9 mouse cellular contexts compared by ENCODE assay signal in the genomic region with DNA sequence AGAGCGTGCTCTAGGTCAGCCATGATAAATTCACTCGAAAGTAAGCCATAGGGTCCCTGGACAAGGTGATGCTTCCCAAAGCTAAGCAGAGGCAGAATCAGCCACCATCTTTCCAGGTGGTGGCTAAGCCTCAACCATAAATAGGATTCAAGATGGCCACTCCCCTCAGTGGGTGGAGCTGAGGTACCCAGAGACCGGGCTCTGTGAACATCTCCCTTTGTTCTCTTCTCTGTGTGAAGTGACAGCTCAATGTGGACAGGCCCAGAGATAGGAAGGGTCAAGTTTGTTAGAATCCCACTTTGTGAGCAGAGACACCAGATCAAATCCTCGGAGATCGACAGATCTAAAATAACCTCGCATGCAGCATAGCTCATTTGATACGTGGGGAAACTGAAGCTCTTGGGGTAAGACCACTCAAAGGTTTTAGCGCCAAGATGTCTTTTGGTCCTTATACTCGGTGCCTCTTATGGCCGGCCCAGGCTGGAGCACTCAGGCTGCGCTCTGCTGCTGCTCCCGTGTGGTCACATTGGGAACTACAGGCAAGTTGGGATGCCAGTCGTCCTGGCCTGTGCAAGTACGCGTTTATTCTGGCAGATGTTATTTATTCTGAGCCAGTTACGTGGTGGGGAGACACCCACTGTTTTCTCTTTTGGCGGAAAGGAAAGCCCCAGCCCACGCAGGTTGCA. TPM values are rescaled to one million over a fixed set of nuclear protein-coding genes. Genes with fewer than 3 reads are reported as not detected.
DNase-seq lines count a peak whose midpoint lies in the region; ATAC-seq and TF ChIP-seq lines count a peak whose summit lies in the region.
"Had no signal": no experiment of that assay in that cellular context is flagged by ENCODE, and none has a peak within 500 bp of the region (broad histone marks: within the 10 kb centered on the region; RNA-seq: fewer than 3 reads in every experiment).

No protein-coding gene starts in this region.

- peak; percentile 95 for ATAC-seq in forebrain, postnatal 0 days
- peak; percentile 81 for ATAC-seq in lung, embryonic 16.5 days (ENCODE audit: low read depth)

- no peak overlapping the region for H3K9ac ChIP-seq in ES-E14 (ENCODE audit: insufficient read depth, low read depth, low read length, poor library complexity, severe bottlenecking)
- no peak overlapping the region for H3K9ac ChIP-seq in forebrain, postnatal 0 days
- H3K9ac ChIP-seq in lung, embryonic 16.5 days (ENCODE audit: low read length), result no peak overlapping the region
- H3K9ac ChIP-seq: liver, embryonic 15.5 days had no signal

- H3K27ac ChIP-seq in ES-E14 (ENCODE audit: insufficient read depth, low read depth, low read length, poor library complexity, severe bottlenecking), result peak overlapping the region; percentile 16; the same call in 1 of the 2 replicates
- H3K27ac ChIP-seq in forebrain, postnatal 0 days (ENCODE audit: low read depth, low read length), result no peak overlapping the region
- peak overlapping the region; percentile 25 for H3K27ac ChIP-seq in hindbrain, embryonic 10.5 days
- H3K27ac ChIP-seq in lung, embryonic 16.5 days (ENCODE audit: low read length), result no peak overlapping the region
- H3K27ac ChIP-seq: liver, embryonic 15.5 days had no signal

- H3K27me3 ChIP-seq in forebrain, postnatal 0 days (ENCODE audit: insufficient read depth, low read length), result no peaks in the 10 kb centered on the region
- H3K27me3 ChIP-seq in hindbrain, embryonic 10.5 days (ENCODE audit: insufficient read depth, poor library complexity, severe bottlenecking), result peaks cover 36% of the 10 kb centered on the region
- no peaks in the 10 kb centered on the region; the same call in 1 of the 2 replicates for H3K27me3 ChIP-seq in lung, embryonic 16.5 days (ENCODE audit: control insufficient read depth, insufficient read depth, low read depth, low read length)

- in situ Hi-C loops in ES-E14 (cut with MboI; ENCODE audit: low sequenced_read_pairs in 2 of 2, unreplicated experiment in 2 of 2), result loop anchor here in 1 of 2 experiments (10.0 kb wide), 1 partner anchor 232 kb away; no protein-coding TSS in a partner anchor

- TF ChIP-seq CTCF in forebrain, postnatal 0 days (IDR thresholded peaks at IDR 0.05; ENCODE audit: low read depth), result peak; percentile 100

- no peaks in the 10 kb centered on the region for H3K9me3 ChIP-seq in ES-E14 (ENCODE audit: control insufficient read depth, insufficient read depth, low read depth, low read length)
- H3K9me3 ChIP-seq in forebrain, postnatal 0 days (ENCODE audit: low read length), result no peaks in the 10 kb centered on the region
- peaks cover 14% of the 10 kb centered on the region for H3K9me3 ChIP-seq in hindbrain, embryonic 10.5 days
- no peaks in the 10 kb centered on the region for H3K9me3 ChIP-seq in lung, embryonic 16.5 days (ENCODE audit: control insufficient read depth, low read length)
- H3K9me3 ChIP-seq: liver, embryonic 15.5 days had no signal

- H3K4me1 ChIP-seq in ES-E14 (ENCODE audit: control insufficient read depth in 2 of 2, insufficient read depth in 2 of 2, low read length in 2 of 2, poor library complexity in 1 of 2), result peaks cover 8 to 28% of the 10 kb centered on the region in 2 experiments
- H3K4me1 ChIP-seq in forebrain, postnatal 0 days (ENCODE audit: insufficient read depth), result no peaks in the 10 kb centered on the region
- H3K4me1 ChIP-seq in hindbrain, embryonic 10.5 days (replicated peaks), result peaks cover 22% of the 10 kb centered on the region
- peaks cover 6% of the 10 kb centered on the region for H3K4me1 ChIP-seq in lung, embryonic 16.5 days (replicated peaks; ENCODE audit: control insufficient read depth, insufficient read depth, low read length)
- H3K4me1 ChIP-seq: liver, embryonic 15.5 days had no signal

- peak overlapping the region; percentile 14; the same call in 1 of the 2 replicates for H3K4me2 ChIP-seq in forebrain, postnatal 0 days (ENCODE audit: low read depth)
- H3K4me2 ChIP-seq in lung, embryonic 16.5 days (ENCODE audit: low read depth, low read length), result no peak overlapping the region
- H3K4me2 ChIP-seq: liver, embryonic 15.5 days had no signal

- peak; percentile 75 for DNase-seq in ES-E14 (ENCODE audit: low read depth, low spot score)
- peak; percentile 77 to 89 for DNase-seq in cerebellum, adult 18-20 months
- DNase-seq in forebrain, postnatal 0 days, result peak; percentile 91
- DNase-seq in hindbrain, embryonic 10.5 days (ENCODE audit: low spot score), result peak; percentile 87
- peak; percentile 82 for DNase-seq in layer of hippocampus, adult 9-10 months (ENCODE audit: low spot score)
- DNase-seq in ovary, postnatal 10 days (ENCODE audit: low spot score), result peak; percentile 83
- DNase-seq in thymus, postnatal 10 days (ENCODE audit: low spot score in 2 of 2), result peak; percentile 61 to 89

- H3K4me3 ChIP-seq in ES-E14 (ENCODE audit: insufficient read depth in 1 of 2, low read depth in 1 of 2, low read length in 2 of 2, poor library complexity in 1 of 2, severe bottlenecking in 1 of 2), result no peak overlapping the region
- H3K4me3 ChIP-seq in forebrain, postnatal 0 days (ENCODE audit: low read depth, low read length), result no peak overlapping the region
- peak overlapping the region; percentile 5; the same call in 1 of the 2 replicates for H3K4me3 ChIP-seq in hindbrain, embryonic 10.5 days
- no peak overlapping the region for H3K4me3 ChIP-seq in lung, embryonic 16.5 days (ENCODE audit: low read length)
- H3K4me3 ChIP-seq: liver, embryonic 15.5 days had no signal

- no peaks in the 10 kb centered on the region for H3K36me3 ChIP-seq in ES-E14 (ENCODE audit: control insufficient read depth, insufficient read depth, low read length, poor library complexity, severe bottlenecking)
- H3K36me3 ChIP-seq in forebrain, postnatal 0 days (ENCODE audit: insufficient read depth), result no peaks in the 10 kb centered on the region
- H3K36me3 ChIP-seq in hindbrain, embryonic 10.5 days, result no peaks in the 10 kb centered on the region; the same call in 1 of the 2 replicates
- no peaks in the 10 kb centered on the region for H3K36me3 ChIP-seq in lung, embryonic 16.5 days (ENCODE audit: control insufficient read depth, insufficient read depth, low read length)
- H3K36me3 ChIP-seq: liver, embryonic 15.5 days had no signal

- 6% methylated on average over 18 of the region's 18 CpGs for WGBS in forebrain, postnatal 0 days
- whole genome bisulfite sequencing in hindbrain, embryonic 10.5 days, result 7% methylated on average over 18 of the region's 18 CpGs
- 6% methylated on average over 18 of the region's 18 CpGs for WGBS in lung, embryonic 16.5 days

TF ChIP-seq in ES-E14, 5 proteins besides CTCF, POLR2A, EP300 and RAD21:
- no peak for TF ChIP-seq HCFC1 (IDR thresholded peaks at IDR 0.05; ENCODE audit: borderline replicate concordance, insufficient read depth, low read length)
- no peak for TF ChIP-seq CHD2 (IDR thresholded peaks at IDR 0.05; ENCODE audit: low read depth, low read length)
- TF ChIP-seq ZNF384 (IDR thresholded peaks at IDR 0.05; ENCODE audit: low read depth, low read length), result no peak
- peak; percentile 76 for TF ChIP-seq ZC3H11A (IDR thresholded peaks at IDR 0.05; ENCODE audit: borderline replicate concordance, low read depth, low read length)
- TF ChIP-seq MAFK (IDR thresholded peaks at IDR 0.05; ENCODE audit: insufficient read depth, low read depth, low read length), result no peak

RNA-seq across cellular contexts. Expression of a gene that starts 11.4 kb away (rescaled TPM):
- 72.8 and 82.0 TPM in 2 replicates for total RNA-seq in ES-E14 (2012; rRNA removed)
- total RNA-seq in forebrain, postnatal 0 days (2014; rRNA removed), result 398 and 490 TPM in 2 replicates
- polyA plus RNA-seq in forebrain, postnatal 0 days (2015; fragmentation: Nextera tagmentation; extraction: Ambion mirVana), result 160 and 248 TPM in 2 replicates
- polyA plus RNA-seq in hindbrain, embryonic 10.5 days (2016; fragmentation: Nextera tagmentation; extraction: Ambion mirVana), result 148 and 190 TPM in 2 replicates
- polyA plus RNA-seq in lung, embryonic 16.5 days (2015; fragmentation: Nextera tagmentation; extraction: Ambion mirVana), result 54.7 and 58.0 TPM in 2 replicates

RNA-seq across cellular contexts. Expression of a gene that starts 38.3 kb away (rescaled TPM):
- total RNA-seq in ES-E14 (2012; rRNA removed), result 3.2 and 5.8 TPM in 2 replicates
- 17.3 and 17.8 TPM in 2 replicates for total RNA-seq in forebrain, postnatal 0 days (2014; rRNA removed)
- polyA plus RNA-seq in forebrain, postnatal 0 days (2015; fragmentation: Nextera tagmentation; extraction: Ambion mirVana), result 0.99 and 1.1 TPM in 2 replicates
- polyA plus RNA-seq in hindbrain, embryonic 10.5 days (2016; fragmentation: Nextera tagmentation; extraction: Ambion mirVana), result not detected in 2 replicates
- not detected in 2 replicates for polyA plus RNA-seq in lung, embryonic 16.5 days (2015; fragmentation: Nextera tagmentation; extraction: Ambion mirVana)
- polyA plus RNA-seq: liver, embryonic 15.5 days had no signal

RNA-seq across cellular contexts. Expression of a gene that starts 49.5 kb away (rescaled TPM):
- total RNA-seq in ES-E14 (2012; rRNA removed), result 16.2 and 25.6 TPM in 2 replicates
- 3.1 and 5.6 TPM in 2 replicates for total RNA-seq in forebrain, postnatal 0 days (2014; rRNA removed)
- polyA plus RNA-seq in forebrain, postnatal 0 days (2015; fragmentation: Nextera tagmentation; extraction: Ambion mirVana), result 5.3 and 6.8 TPM in 2 replicates
- 11.4 and 21.5 TPM in 2 replicates for polyA plus RNA-seq in hindbrain, embryonic 10.5 days (2016; fragmentation: Nextera tagmentation; extraction: Ambion mirVana)
- polyA plus RNA-seq in lung, embryonic 16.5 days (2015; fragmentation: Nextera tagmentation; extraction: Ambion mirVana), result 75.3 and 78.6 TPM in 2 replicates

Comparison
In these comparisons a context has a peak if more than half of its experiments do, and no peak if none do; other contexts are left out.
1. H3K27ac ChIP-seq: peak in ES-E14 (single experiment) and hindbrain, embryonic 10.5 days (single experiment); none in forebrain, postnatal 0 days (single experiment) and lung, embryonic 16.5 days (single experiment).
2. Peak in every context shown above with its lines, with median percentiles within 50 percentile points of each other: DNase-seq.